Mouse (Mus musculus) heart, adult 2 months (tissue): Measurements from ENCODE around the gene Daam1.

ENCODE experiments used
- CTCF ChIP-seq: fragments of 200-600 bp; IDR thresholded peaks from 2 replicates; pipeline ENCODE4 v1.8.1; 2022; ENCODE audit warnings: antibody characterized with exemption, mild to moderate bottlenecking, moderate library complexity
- EP300 ChIP-seq: fragments of 200-500 bp; IDR thresholded peaks from 2 replicates; pipeline ENCODE4 v1.6.1; 2011; ENCODE audit warnings: low read depth, low read length, control low read depth; ENCODE audit not compliant: insufficient read depth
- POLR2A ChIP-seq: fragments of 200-500 bp; IDR thresholded peaks from 2 replicates; pipeline ENCODE4 v1.6.1; 2011; ENCODE audit warnings: mild to moderate bottlenecking, low read depth, low read length, control low read depth; ENCODE audit not compliant: insufficient read depth

- TF ChIP-seq CTCF (no peak), POLR2A (no peak), EP300 (peak; percentile 96)
Observed at GRCm38 (mm10) chr12:71980166-71980565, 149.3 kb downstream of the Daam1 start.
